Mouse (Mus musculus) heart, postnatal 4 days (tissue): ENCODE measurements around the gene Sptan1. TPM values are rescaled to one million over a fixed set of nuclear protein-coding genes. Genes with fewer than 3 reads are reported as not detected.
A peak's percentile ranks its signal among the peaks of the same experiment; 100 is the strongest.

Source experiments
- DNase-seq: peaks from one replicate; pipeline ENCODE4 v3.0.0; 2021
- total RNA-seq, 2 experiments: library from RNA; stranded (reverse); gene quantifications; 2 replicates each; pipeline ENCODE4 v1.2.3; 2021

The Sptan1 gene
- total RNA-seq, result 100 to 1,000 TPM; 370 to 371 TPM

- peak; percentile 98 for DNase-seq
Measured at GRCm38 (mm10) chr2:29965250-29965843, at the start of gene Sptan1. Gene Sptan1, plus strand, starts transcription at chr2:29965560.

DNA sequence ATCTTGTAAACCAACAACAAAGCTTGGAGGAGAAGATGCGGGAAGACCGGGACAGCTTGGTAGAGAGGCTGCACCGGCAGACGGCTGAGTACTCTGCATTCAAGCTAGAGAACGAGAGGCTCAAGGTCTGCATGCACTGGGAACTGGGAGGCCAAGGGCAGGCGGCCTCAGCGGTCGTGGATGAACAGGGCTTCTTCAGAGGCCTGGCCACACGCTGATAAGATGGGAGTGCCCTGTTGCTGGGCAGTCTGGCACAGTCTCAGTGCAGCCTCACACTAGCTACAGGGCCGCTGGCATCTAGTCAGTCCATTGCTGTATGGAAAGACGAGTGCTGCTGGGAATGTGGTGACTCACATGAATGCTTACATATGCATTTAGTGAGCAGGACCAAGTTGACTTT lies 47.7 kb upstream of the Sptan1 start:
- no peak for DNase-seq

DNA sequence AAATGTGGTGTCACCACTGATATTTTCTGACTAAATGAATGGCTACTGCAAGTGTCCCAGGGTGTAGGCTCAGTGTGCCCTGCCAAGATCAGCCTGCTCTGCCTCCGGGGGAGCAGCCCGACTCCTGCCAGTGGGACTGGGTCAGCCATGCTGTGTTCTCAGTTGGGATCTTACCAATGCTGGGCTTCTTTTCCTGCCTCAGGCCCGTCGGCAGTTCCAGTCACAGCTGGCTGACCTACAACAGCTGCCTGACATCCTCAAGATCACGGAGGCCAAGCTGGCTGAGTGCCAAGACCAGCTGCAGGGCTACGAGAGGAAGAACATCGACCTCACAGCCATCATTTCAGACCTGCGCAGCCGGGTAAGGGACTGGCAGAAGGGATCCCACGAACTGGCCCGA lies 43.3 kb upstream of the Sptan1 start:
- DNase-seq, result peak; percentile 84

DNA sequence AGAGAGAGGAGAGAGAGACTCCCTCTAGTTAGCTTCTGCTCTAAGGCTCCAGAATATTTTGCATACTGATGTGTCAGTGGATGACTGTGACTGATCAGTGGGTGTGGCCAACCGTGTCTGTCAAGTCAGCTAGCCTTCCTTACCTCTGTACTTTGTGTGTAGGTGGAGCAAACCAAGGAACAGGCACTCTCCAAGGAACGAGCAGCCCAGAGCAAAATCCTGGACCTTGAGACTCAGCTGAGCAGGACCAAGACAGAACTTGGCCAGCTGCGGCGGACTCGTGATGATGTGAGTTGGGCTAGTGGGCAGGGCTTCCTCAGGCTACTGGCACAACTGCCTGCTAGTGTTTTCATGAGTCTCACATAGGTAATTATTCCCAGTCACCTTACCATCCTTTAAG lies 38.8 kb upstream of the Sptan1 start:
- no peak for DNase-seq

- no peak for DNase-seq
Measured at GRCm38 (mm10) chr2:29930506-29930905, 34.9 kb upstream of the Sptan1 start.

DNA sequence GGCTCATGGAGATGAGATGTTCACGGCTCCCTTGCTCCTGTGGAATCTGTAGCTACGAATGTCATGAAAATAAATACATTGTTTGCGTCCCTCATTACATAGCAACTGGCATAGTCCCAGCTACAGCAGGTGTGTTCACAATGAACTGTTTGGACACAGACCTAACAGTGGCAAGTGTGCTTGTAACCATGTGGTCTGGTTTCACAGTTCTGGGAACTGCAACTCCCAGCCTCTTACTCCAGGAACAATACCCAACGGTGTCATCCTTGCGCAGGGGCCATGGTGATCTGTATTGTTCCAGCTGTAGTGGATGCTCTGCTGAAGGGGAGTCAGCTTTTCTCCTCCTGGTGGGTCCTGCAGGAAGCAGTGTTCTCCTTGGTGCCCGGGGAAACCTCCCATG lies 34.2 kb upstream of the Sptan1 start:
- no peak for DNase-seq

DNA sequence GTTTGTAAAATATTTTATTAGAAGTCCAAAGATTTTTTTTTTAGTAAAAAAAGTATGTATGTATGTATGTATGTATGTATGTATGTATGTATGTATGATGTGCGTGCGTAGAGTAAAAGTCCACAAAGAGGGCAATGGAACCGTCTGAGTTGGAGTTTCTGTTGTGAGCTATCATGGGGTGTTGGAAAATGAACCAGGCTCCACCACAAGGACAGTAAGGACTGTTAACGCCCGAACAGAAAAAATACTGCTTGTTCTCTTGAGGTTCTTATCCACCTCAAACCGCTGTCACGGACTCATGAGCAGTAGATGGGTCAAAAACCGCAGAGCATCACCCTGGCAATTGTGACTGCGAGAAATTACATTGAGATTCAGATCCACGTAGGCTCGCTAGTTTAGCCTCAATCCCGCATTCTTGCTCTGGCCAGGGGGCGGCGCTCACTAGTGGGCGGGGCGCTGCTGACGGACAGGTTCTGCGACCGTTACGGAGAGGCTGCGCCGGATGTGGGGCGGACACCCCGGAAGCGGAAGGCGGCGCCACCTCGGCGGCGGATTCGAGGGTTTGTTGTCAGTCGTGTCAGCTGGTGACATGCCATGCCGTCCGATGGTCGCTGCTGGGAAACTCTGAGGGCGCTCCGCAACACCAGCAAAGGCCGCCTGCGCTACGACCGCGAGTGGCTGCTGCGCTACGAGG lies 30.3 kb upstream of the Sptan1 start, which contains the start of gene Gle1:
Gle1 (plus strand) TSS at position 521 of the 694 bp plus-strand sequence.
- peak; percentile 98 for DNase-seq

DNA sequence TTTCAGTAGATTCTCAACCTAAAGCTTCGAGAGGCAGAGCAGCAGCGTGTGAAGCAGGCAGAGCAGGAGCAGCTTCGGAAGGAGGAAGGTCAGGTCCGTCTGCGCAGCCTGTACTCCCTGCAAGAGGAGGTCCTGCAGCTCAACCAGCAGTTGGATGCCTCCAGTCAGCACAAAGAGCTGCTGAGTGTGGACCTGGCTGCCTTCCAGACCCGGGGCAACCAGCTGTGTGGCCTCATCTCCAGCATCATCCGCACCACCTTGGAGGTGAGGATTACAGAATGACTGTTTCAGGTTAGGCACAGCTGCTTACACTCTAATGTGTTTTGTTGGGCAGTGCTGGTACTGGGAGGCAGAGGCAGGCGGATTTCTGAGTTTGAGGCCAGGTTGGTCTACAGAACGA lies 25.3 kb upstream of the Sptan1 start:
- DNase-seq, result no peak

DNA sequence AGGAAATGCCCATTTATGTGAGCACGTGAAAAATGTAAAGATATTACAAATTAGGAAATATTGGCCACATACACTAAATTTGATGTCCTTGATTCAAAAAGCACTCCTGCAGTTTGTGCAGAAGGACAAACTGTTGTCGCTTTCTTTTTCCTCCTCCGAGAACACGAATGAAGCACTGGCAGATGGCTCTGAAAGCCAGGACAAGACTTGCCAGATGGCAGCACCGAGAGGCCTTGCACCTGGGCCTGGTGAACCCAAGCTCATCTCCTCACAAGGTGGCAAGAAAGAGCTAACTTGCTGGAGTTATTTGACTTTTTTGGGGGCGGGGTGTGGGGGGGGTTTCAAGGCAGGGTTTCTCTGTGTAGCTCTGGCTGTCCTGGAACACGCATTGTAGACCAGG lies 24.5 kb upstream of the Sptan1 start:
- no peak for DNase-seq

GRCm38 (mm10) chr2:29944723-29945122 lies 20.6 kb upstream of the Sptan1 start:
- DNase-seq, result peak; percentile 26

DNA sequence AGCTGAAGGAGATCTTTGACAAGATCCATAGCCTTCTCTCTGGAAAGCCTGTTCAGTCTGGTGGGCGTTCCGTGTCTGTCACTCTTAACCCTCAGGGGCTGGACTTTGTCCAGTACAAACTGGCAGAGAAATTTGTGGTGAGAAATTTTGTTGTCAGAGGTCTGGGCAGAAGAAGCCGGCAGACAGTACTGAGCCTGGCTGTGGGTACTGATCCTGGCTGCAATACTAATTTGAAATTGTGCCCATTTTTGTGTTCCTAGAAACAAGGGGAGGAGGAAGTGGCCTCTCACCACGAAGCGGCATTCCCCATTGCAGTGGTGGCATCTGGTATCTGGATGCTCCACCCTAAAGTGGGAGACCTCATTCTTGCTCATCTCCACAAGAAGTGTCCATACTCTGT lies 16.5 kb upstream of the Sptan1 start:
- DNase-seq, result no peak

DNA sequence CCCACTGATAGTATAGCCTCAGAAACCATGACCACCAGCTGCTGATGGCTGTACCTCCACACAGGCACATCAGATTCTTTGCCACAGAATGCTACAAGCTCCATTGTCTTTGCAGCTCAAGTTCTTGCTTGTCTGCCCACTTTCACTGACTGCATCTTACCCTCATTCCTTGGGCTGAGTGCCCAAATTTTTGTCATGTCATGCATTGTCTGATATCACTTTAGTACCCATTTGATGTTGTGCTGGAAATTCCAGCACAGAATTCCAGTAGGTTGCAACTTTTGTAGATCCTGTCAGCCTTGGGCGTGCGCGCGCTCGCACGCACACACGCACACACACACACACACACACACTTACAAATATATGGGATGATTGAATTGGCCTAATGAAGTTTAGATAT lies 4.1 kb upstream of the Sptan1 start:
- DNase-seq, result no peak

- peak; percentile 47 for DNase-seq
Measured at GRCm38 (mm10) chr2:29964354-29965249, 758 bp upstream of the Sptan1 start.

- DNase-seq, result peak; percentile 51
Measured at GRCm38 (mm10) chr2:29965906-29966305, 546 bp downstream of the Sptan1 start.

DNA sequence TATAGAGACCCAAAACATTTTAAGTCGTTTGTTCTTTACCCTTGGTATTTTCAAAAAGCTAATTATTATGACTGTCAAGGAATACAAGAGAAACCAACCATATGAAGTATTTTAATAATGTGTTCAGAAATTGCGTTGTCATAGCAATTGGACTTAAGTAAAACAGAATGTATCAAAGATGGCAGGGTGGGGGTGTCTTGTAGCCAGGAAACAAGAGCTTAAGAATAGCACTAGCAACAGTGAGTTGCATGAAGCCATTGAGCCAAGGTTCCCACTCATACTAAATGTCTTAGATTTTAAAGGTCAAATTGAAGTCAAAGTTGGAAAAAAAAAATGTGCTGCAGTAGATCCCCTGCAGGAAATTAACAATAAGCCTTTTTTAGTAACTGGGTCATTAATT lies 1.5 kb downstream of the Sptan1 start:
- DNase-seq, result no peak

DNA sequence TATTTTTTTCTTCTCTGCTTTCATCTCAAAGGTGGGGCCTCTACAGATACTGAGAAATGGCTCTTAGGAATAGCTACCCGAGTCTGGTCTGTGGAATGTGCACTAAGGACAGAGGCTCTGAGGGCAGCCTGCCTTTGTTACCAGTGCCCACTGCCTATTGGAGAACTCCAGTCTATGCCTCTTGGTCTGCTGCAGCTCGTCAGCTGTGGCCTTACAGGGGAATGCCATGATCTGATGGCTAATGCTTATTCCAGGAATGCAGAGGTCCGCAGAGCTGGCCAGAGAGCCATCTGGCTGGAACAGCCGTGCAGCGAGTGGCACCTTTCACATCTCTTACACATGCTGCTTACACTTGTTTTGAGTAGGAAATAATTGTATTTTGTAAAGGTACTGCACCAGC lies 2.4 kb downstream of the Sptan1 start:
- peak; percentile 32 for DNase-seq

DNA sequence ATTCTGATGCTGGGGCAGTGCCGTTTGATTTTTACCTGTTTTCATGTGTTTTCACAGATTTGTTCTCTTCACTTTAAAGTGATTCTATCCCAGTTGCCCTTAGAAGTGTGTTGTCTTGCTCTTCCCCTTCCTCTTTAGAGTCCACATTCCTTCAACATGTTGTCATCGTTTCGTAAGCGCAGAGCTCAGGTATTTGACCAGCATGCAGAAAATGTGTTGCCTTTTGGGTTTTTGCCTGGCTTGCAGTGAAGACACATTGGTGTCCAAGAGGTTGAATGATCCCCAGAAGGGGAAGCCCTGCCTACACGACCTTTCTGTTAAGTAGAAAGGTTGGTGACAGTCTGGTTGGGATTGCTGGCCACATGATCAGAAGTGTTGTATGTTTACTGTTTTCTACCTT lies 3.3 kb downstream of the Sptan1 start:
- DNase-seq, result no peak

- DNase-seq, result peak; percentile 89
Measured at GRCm38 (mm10) chr2:29971838-29972635, 6.7 kb downstream of the Sptan1 start.

DNA sequence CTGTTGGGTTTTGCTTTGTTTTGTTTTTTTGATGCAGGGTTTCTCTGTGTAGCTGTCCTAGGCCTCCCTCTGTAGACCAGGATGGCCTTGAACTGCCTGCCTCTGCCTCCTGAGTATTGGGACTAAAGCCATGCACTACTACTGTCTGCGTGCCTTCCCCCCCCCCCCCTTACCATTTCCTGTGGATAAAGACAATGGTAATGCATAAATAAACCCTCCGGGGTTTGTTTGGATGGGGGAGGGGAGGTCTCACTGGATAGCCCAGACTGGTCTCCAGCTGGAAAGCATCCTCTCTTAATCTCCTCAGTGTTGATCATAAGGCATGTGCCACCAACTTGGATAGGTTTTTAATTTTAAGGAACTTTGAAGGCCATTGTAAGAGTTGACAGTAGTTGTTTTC lies 8.2 kb downstream of the Sptan1 start:
- peak; percentile 25 for DNase-seq

GRCm38 (mm10) chr2:29977307-29977706 lies 11.9 kb downstream of the Sptan1 start:
- DNase-seq, result peak; percentile 55

DNA sequence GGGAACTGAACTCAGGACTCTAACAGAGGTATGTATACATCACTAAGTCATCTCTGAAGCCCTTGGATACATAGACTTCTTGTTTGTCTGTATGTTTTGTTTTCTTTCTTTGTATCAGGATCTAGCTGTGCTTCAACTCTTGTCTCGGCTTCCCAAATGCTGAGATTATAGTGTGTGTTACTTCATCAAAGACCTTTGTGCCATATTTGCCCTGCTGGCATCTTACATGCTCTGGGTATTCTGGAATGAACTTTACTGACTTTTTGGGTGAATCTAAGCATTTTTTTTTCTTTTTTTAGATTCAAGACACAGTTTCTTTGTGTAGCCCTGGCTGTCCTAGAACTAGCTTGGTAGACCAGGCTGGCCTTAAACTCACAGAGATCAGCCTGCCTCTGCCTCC lies 15.3 kb downstream of the Sptan1 start:
- DNase-seq, result no peak

GRCm38 (mm10) chr2:29991962-29992361 lies 26.6 kb downstream of the Sptan1 start:
- no peak for DNase-seq

GRCm38 (mm10) chr2:30009101-30009500 lies 43.7 kb downstream of the Sptan1 start:
- DNase-seq, result no peak
